Mouse (Mus musculus) hindbrain, embryonic 16.5 days (tissue): ENCODE measurements around the gene Borcs6. TPM values are rescaled to one million over a fixed set of nuclear protein-coding genes. Genes with fewer than 3 reads are reported as not detected.
"Not testable (repeated sequence)": the region's sequence is repeated elsewhere in the genome, so short reads cannot be mapped to it uniquely, and the experiment has no call there.

Source experiments
- ATAC-seq: fragments of 200-750 bp; cut with Nextera tagmentation; 2 replicates; pipeline ENCODE4 v1.8.0; 2017; ENCODE audit warnings: moderate TSS enrichment, moderate library complexity
- H3K27ac ChIP-seq: fragments of 300-500 bp; sonication (generic); 2 replicates; pipeline ENCODE4 v1.5.1; 2014; ENCODE audit warnings: low read depth, mild to moderate bottlenecking, control low read depth, low read length, moderate library complexity
- H3K27me3 ChIP-seq: fragments of 300-500 bp; sonication (generic); replicated peaks from 2 replicates; pipeline ENCODE4 v1.6.1; 2014; ENCODE audit warnings: low read length; ENCODE audit not compliant: control insufficient read depth, insufficient read depth
- H3K36me3 ChIP-seq: fragments of 300-500 bp; sonication (generic); 2 replicates; pipeline ENCODE4 v1.6.1; 2014; ENCODE audit warnings: mild to moderate bottlenecking, low read length, moderate library complexity, mixed read lengths; ENCODE audit not compliant: control insufficient read depth, insufficient read depth
- H3K4me1 ChIP-seq: fragments of 300-500 bp; sonication (generic); 2 replicates; pipeline ENCODE4 v1.6.1; 2014; ENCODE audit warnings: low read depth, low read length; ENCODE audit not compliant: control insufficient read depth, insufficient read depth
- H3K4me2 ChIP-seq: fragments of 300-500 bp; sonication (generic); 2 replicates; pipeline ENCODE4 v1.6.1; 2014; ENCODE audit warnings: mild to moderate bottlenecking, low read length, control low read depth, moderate library complexity
- H3K4me3 ChIP-seq: fragments of 300-500 bp; sonication (generic); 2 replicates; pipeline ENCODE4 v1.5.1; 2014; ENCODE audit warnings: mild to moderate bottlenecking, low read length, control low read depth, moderate library complexity
- H3K9ac ChIP-seq: fragments of 300-500 bp; sonication (generic); 2 replicates; pipeline ENCODE4 v1.6.1; 2014; ENCODE audit warnings: low read depth, mild to moderate bottlenecking, control low read depth, low read length, moderate library complexity
- H3K9me3 ChIP-seq: fragments of 300-500 bp; sonication (generic); 2 replicates; pipeline ENCODE4 v1.6.1; 2014; ENCODE audit warnings: mild to moderate bottlenecking, low read length, moderate library complexity; ENCODE audit not compliant: control insufficient read depth
- WGBS: fragments of 180-500 bp; shearing (Covaris S2); extraction: QIAGEN DNeasy Blood & Tissue Kit; methylation state at CpG from one replicate; pipeline ENCODE4 v1.1.7; 2014; 5-methylcytosine and 5-hydroxymethylcytosine counted together
- polyA plus RNA-seq: library from polyadenylated mRNA; unstranded; fragments of >200 nt; fragmentation: Nextera tagmentation; extraction: Ambion mirVana; gene quantifications from 2 replicates; pipeline ENCODE4 v1.2.1, GENCODE M21; 2015

Gene Borcs6
- polyA plus RNA-seq, 1 experiment from 2014 or later, result 20.9 TPM

- Histone ChIP-seq H3K27me3 (no peaks in the 10 kb centered on the region), H3K9ac (peak overlapping the region; percentile 100), H3K4me2 (peak overlapping the region; percentile 94), H3K4me1 (peaks cover 27% of the 10 kb centered on the region), H3K27ac (peak overlapping the region; percentile 96), H3K36me3 (peaks cover 6% of the 10 kb centered on the region), H3K9me3 (no peaks in the 10 kb centered on the region), H3K4me3 (peak overlapping the region; percentile 99)
- 10% methylated on average over 25 of the region's 25 CpGs for WGBS
- ATAC-seq, result no peak; the same call in 1 of the 2 replicates
Measured at GRCm38 (mm10) chr11:69088856-69089615, 29.5 kb downstream of the Borcs6 start.

GRCm38 (mm10) chr11:69089616-69090290, 30.2 kb downstream of the Borcs6 start:
- no peak for ATAC-seq
- Histone ChIP-seq H3K9ac (peak overlapping the region; percentile 100), H3K4me3 (peak overlapping the region; percentile 99), H3K9me3 (no peaks in the 10 kb centered on the region), H3K27ac (peak overlapping the region; percentile 96; the same call in 1 of the 2 replicates), H3K36me3 (peaks cover 6% of the 10 kb centered on the region), H3K27me3 (no peaks in the 10 kb centered on the region), H3K4me2 (peak overlapping the region; percentile 94), H3K4me1 (peaks cover 30% of the 10 kb centered on the region)
- WGBS, result 89% methylated on average over 12 of the region's 12 CpGs

GRCm38 (mm10) chr11:69090367-69090766, 30.9 kb downstream of the Borcs6 start:
- peaks cover 6% of the 10 kb centered on the region for H3K36me3 ChIP-seq
- 0 out of 2 replicates have a peak overlapping the region, but pooled peaks have one; percentile 39 for H3K9ac ChIP-seq
- peaks cover 31% of the 10 kb centered on the region for H3K4me1 ChIP-seq
- 42% methylated on average over 6 of the region's 6 CpGs for WGBS
- H3K9me3 ChIP-seq, result no peaks in the 10 kb centered on the region
- no peak overlapping the region for H3K27ac ChIP-seq
- H3K4me2 ChIP-seq, result peak overlapping the region; percentile 94
- no peak overlapping the region for H3K4me3 ChIP-seq
- H3K27me3 ChIP-seq, result no peaks in the 10 kb centered on the region
- ATAC-seq, result no peak

GRCm38 (mm10) chr11:69091566-69092385, 32.3 kb downstream of the Borcs6 start:
- H3K4me1 ChIP-seq, result peaks cover 43% of the 10 kb centered on the region
- H3K27ac ChIP-seq, result no peak overlapping the region
- H3K36me3 ChIP-seq, result peaks cover 6% of the 10 kb centered on the region
- no peak for ATAC-seq
- no peak overlapping the region for H3K4me3 ChIP-seq
- no peak overlapping the region for H3K9ac ChIP-seq
- no peaks in the 10 kb centered on the region for H3K9me3 ChIP-seq
- no peaks in the 10 kb centered on the region for H3K27me3 ChIP-seq
- H3K4me2 ChIP-seq, result no peak overlapping the region
- WGBS, result 67% methylated on average over 7 of the region's 7 CpGs

- H3K27ac ChIP-seq, result no peak overlapping the region
- 4% methylated on average over 3 of the region's 3 CpGs for WGBS
- ATAC-seq, result no peak
- H3K4me2 ChIP-seq, result no peak overlapping the region
- H3K4me1 ChIP-seq, result peaks cover 48% of the 10 kb centered on the region
- no peak overlapping the region for H3K9ac ChIP-seq
- no peaks in the 10 kb centered on the region for H3K27me3 ChIP-seq
- no peaks in the 10 kb centered on the region for H3K9me3 ChIP-seq
- peaks cover 6% of the 10 kb centered on the region for H3K36me3 ChIP-seq
- H3K4me3 ChIP-seq, result no peak overlapping the region
Measured at GRCm38 (mm10) chr11:69092386-69092751, 32.9 kb downstream of the Borcs6 start.

- H3K27ac ChIP-seq, result no peak overlapping the region
- no peak for ATAC-seq
Measured at GRCm38 (mm10) chr11:69092871-69093270, 33.4 kb downstream of the Borcs6 start.

GRCm38 (mm10) chr11:69093856-69094255, 34.3 kb downstream of the Borcs6 start:
- ATAC-seq, H3K27ac ChIP-seq, H3K4me2 ChIP-seq, H3K4me3 ChIP-seq, H3K9me3 ChIP-seq, H3K27me3 ChIP-seq, H3K36me3 ChIP-seq, H3K9ac ChIP-seq: not testable (repeated sequence)
- 92% methylated on average over 7 of the region's 7 CpGs for WGBS
- H3K4me1 ChIP-seq, result peaks cover 56% of the 10 kb centered on the region

More at GRCm38 (mm10) chr11:69092871-69093270, 33.4 kb downstream of the Borcs6 start:
- 95% methylated on average over 4 of the region's 4 CpGs for WGBS
- Histone ChIP-seq H3K4me1 (peaks cover 51% of the 10 kb centered on the region), H3K9ac (no peak overlapping the region), H3K9me3 (no peaks in the 10 kb centered on the region), H3K4me3 (no peak overlapping the region), H3K4me2 (no peak overlapping the region), H3K27me3 (no peaks in the 10 kb centered on the region), H3K36me3 (peaks cover 6% of the 10 kb centered on the region)

GRCm38 (mm10) chr11:69094697-69095429, 35.3 kb downstream of the Borcs6 start, which contains the start of gene Per1:
Per1 (plus strand) TSS chr11:69095217.
- peak within 1 kb of the TSS; percentile 42 for H3K4me3 ChIP-seq
- peak within 1 kb of the TSS; percentile 87 for H3K27ac ChIP-seq
- peak within 1 kb of the TSS; percentile 56 for H3K9ac ChIP-seq
- no peaks in the 10 kb centered on the region for H3K9me3 ChIP-seq
- no peaks in the 10 kb centered on the region for H3K27me3 ChIP-seq
- peak within 1 kb of the TSS; percentile 79 for H3K4me2 ChIP-seq
- ATAC-seq, result peak; percentile 95
- H3K36me3 ChIP-seq, result peaks cover 6% of the 10 kb centered on the region
- H3K4me1 ChIP-seq, result peaks cover 52% of the 10 kb centered on the region
- WGBS, result under 1% methylated on average over 37 of the region's 37 CpGs
